Mouse (Mus musculus) hindbrain, embryonic 10.5 days (tissue): Measurements from ENCODE around the gene Kcnh1. TPM values are rescaled to one million over a fixed set of nuclear protein-coding genes. Genes with fewer than 3 reads are reported as not detected.
A peak's percentile ranks its signal among the peaks of the same experiment; 100 is the strongest.

Source experiments
- DNase-seq: peaks from one replicate; pipeline ENCODE4 v3.0.0-alpha.2; 2017; ENCODE audit warnings: low spot score
- H3K27ac ChIP-seq: fragments of 300-500 bp; sonication (generic); 2 replicates; pipeline ENCODE4 v1.5.1; 2016; ENCODE audit warnings: mild to moderate bottlenecking, moderate library complexity
- H3K27me3 ChIP-seq: fragments of 300-500 bp; sonication (generic); 2 replicates; pipeline ENCODE4 v1.6.1; 2016; ENCODE audit warnings: mild to moderate bottlenecking; ENCODE audit not compliant: poor library complexity, insufficient read depth, severe bottlenecking
- H3K36me3 ChIP-seq: fragments of 300-500 bp; sonication (generic); 2 replicates; pipeline ENCODE4 v1.6.1; 2016; ENCODE audit warnings: mild to moderate bottlenecking, moderate library complexity
- H3K4me1 ChIP-seq: fragments of 300-500 bp; sonication (generic); replicated peaks from 2 replicates; pipeline ENCODE4 v1.6.1; 2016; ENCODE audit warnings: mild to moderate bottlenecking
- H3K4me3 ChIP-seq: fragments of 300-500 bp; sonication (generic); 2 replicates; pipeline ENCODE4 v1.5.1; 2016; ENCODE audit warnings: mild to moderate bottlenecking, moderate library complexity
- H3K9me3 ChIP-seq: fragments of 300-500 bp; sonication (generic); 2 replicates; pipeline ENCODE4 v1.6.1; 2016; ENCODE audit warnings: mild to moderate bottlenecking, moderate library complexity
- WGBS: fragments of 180-500 bp; shearing (Covaris S2); methylation state at CpG from one replicate; pipeline ENCODE4 v1.1.7; 2016; 5-methylcytosine and 5-hydroxymethylcytosine counted together
- polyA plus RNA-seq: library from polyadenylated mRNA; unstranded; fragments of >200 nt; fragmentation: Nextera tagmentation; extraction: Ambion mirVana; gene quantifications from 2 replicates; pipeline ENCODE4 v1.2.1, GENCODE M21; 2016

Kcnh1 gene
- polyA plus RNA-seq, 1 experiment from 2014 or later = 0.84 TPM

GRCm38 (mm10) chr1:192284340-192284739 is 93.8 kb downstream of the Kcnh1 start:
- WGBS = 75% methylated on average over 3 of the region's 3 CpGs
- H3K27ac ChIP-seq = no peak overlapping the region

GRCm38 (mm10) chr1:192284950-192285349 is 94.4 kb downstream of the Kcnh1 start:
- no peak overlapping the region for H3K27ac ChIP-seq
- no peaks in the 10 kb centered on the region; the same call in 1 of the 2 replicates for H3K27me3 ChIP-seq
- DNase-seq = no peak
- H3K36me3 ChIP-seq = no peaks in the 10 kb centered on the region
- 75% methylated on average over 3 of the region's 3 CpGs for WGBS
- H3K4me1 ChIP-seq = peaks cover 11% of the 10 kb centered on the region
- no peaks in the 10 kb centered on the region for H3K9me3 ChIP-seq
- no peak overlapping the region for H3K4me3 ChIP-seq

More at GRCm38 (mm10) chr1:192284340-192284739, 93.8 kb downstream of the Kcnh1 start:
- Histone ChIP-seq H3K27me3 (no peaks in the 10 kb centered on the region; the same call in 1 of the 2 replicates), H3K9me3 (no peaks in the 10 kb centered on the region), H3K4me1 (peaks cover 11% of the 10 kb centered on the region), H3K36me3 (no peaks in the 10 kb centered on the region), H3K4me3 (no peak overlapping the region)
- no peak for DNase-seq

- Histone ChIP-seq H3K9me3 (no peaks in the 10 kb centered on the region), H3K4me3 (no peak overlapping the region), H3K27ac (no peak overlapping the region), H3K36me3 (no peaks in the 10 kb centered on the region), H3K27me3 (no peaks in the 10 kb centered on the region; the same call in 1 of the 2 replicates), H3K4me1 (no peaks in the 10 kb centered on the region)
- WGBS = 92% methylated on average over 8 of the region's 8 CpGs
- DNase-seq = no peak
Observed at GRCm38 (mm10) chr1:192288456-192288855, 97.9 kb downstream of the Kcnh1 start.

- Histone ChIP-seq H3K9me3 (no peaks in the 10 kb centered on the region), H3K4me1 (0 out of 2 replicates have a peak, but pooled peaks cover 2% of the 10 kb centered on the region), H3K36me3 (no peaks in the 10 kb centered on the region), H3K27me3 (no peaks in the 10 kb centered on the region), H3K4me3 (no peak overlapping the region), H3K27ac (no peak overlapping the region)
- WGBS = 70% methylated on average over 3 of the region's 3 CpGs
- no peak for DNase-seq
Observed at GRCm38 (mm10) chr1:192291286-192291685, 100.7 kb downstream of the Kcnh1 start.

GRCm38 (mm10) chr1:192293391-192293790 is 102.8 kb downstream of the Kcnh1 start:
- Histone ChIP-seq H3K4me3 (no peak overlapping the region), H3K27ac (no peak overlapping the region), H3K9me3 (no peaks in the 10 kb centered on the region), H3K4me1 (0 out of 2 replicates have a peak, but pooled peaks cover 2% of the 10 kb centered on the region), H3K36me3 (no peaks in the 10 kb centered on the region), H3K27me3 (no peaks in the 10 kb centered on the region)
- peak; percentile 25 for DNase-seq
- 69% methylated on average over 4 of the region's 4 CpGs for WGBS

GRCm38 (mm10) chr1:192293921-192294320 is 103.3 kb downstream of the Kcnh1 start:
- H3K4me3 ChIP-seq = no peak overlapping the region
- no peak overlapping the region for H3K27ac ChIP-seq
- 88% methylated on average over 3 of the region's 3 CpGs for WGBS
- no peaks in the 10 kb centered on the region for H3K36me3 ChIP-seq
- no peaks in the 10 kb centered on the region for H3K9me3 ChIP-seq
- DNase-seq = no peak
- 0 out of 2 replicates have a peak, but pooled peaks cover 2% of the 10 kb centered on the region for H3K4me1 ChIP-seq
- H3K27me3 ChIP-seq = no peaks in the 10 kb centered on the region

GRCm38 (mm10) chr1:192295243-192295860 is 104.8 kb downstream of the Kcnh1 start:
- 82% methylated on average over 11 of the region's 11 CpGs for WGBS

GRCm38 (mm10) chr1:192295902-192296301 is 105.3 kb downstream of the Kcnh1 start:
- no peak overlapping the region for H3K4me3 ChIP-seq
- H3K27me3 ChIP-seq = no peaks in the 10 kb centered on the region
- H3K27ac ChIP-seq = no peak overlapping the region
- 0 out of 2 replicates have a peak, but pooled peaks cover 2% of the 10 kb centered on the region for H3K4me1 ChIP-seq
- DNase-seq = no peak
- H3K36me3 ChIP-seq = no peaks in the 10 kb centered on the region
- no peaks in the 10 kb centered on the region for H3K9me3 ChIP-seq

More at GRCm38 (mm10) chr1:192295243-192295860, 104.8 kb downstream of the Kcnh1 start:
- Histone ChIP-seq H3K4me3 (no peak overlapping the region), H3K36me3 (no peaks in the 10 kb centered on the region), H3K27me3 (no peaks in the 10 kb centered on the region), H3K4me1 (0 out of 2 replicates have a peak, but pooled peaks cover 2% of the 10 kb centered on the region), H3K27ac (no peak overlapping the region), H3K9me3 (no peaks in the 10 kb centered on the region)
- DNase-seq = no peak

- H3K27ac ChIP-seq = no peak overlapping the region
- 83% methylated on average over 5 of the region's 5 CpGs for WGBS
- no peak overlapping the region for H3K4me3 ChIP-seq
- H3K4me1 ChIP-seq = 0 out of 2 replicates have a peak, but pooled peaks cover 2% of the 10 kb centered on the region
- no peaks in the 10 kb centered on the region for H3K9me3 ChIP-seq
- no peaks in the 10 kb centered on the region for H3K27me3 ChIP-seq
- DNase-seq = no peak
- no peaks in the 10 kb centered on the region for H3K36me3 ChIP-seq
Observed at GRCm38 (mm10) chr1:192297481-192298128, 107.0 kb downstream of the Kcnh1 start.

GRCm38 (mm10) chr1:192300417-192300816 is 109.8 kb downstream of the Kcnh1 start:
- peaks cover 6% of the 10 kb centered on the region; the same call in 1 of the 2 replicates for H3K4me1 ChIP-seq
- no peaks in the 10 kb centered on the region for H3K36me3 ChIP-seq
- no peak for DNase-seq
- no peak overlapping the region for H3K4me3 ChIP-seq
- H3K27ac ChIP-seq = no peak overlapping the region
- no peaks in the 10 kb centered on the region for H3K9me3 ChIP-seq
- WGBS = 89% methylated on average over 7 of the region's 7 CpGs
- H3K27me3 ChIP-seq = no peaks in the 10 kb centered on the region

GRCm38 (mm10) chr1:192303615-192304014 is 113.0 kb downstream of the Kcnh1 start:
- H3K27me3 ChIP-seq = no peaks in the 10 kb centered on the region
- no peaks in the 10 kb centered on the region for H3K9me3 ChIP-seq
- H3K27ac ChIP-seq = no peak overlapping the region
- no peaks in the 10 kb centered on the region for H3K36me3 ChIP-seq
- H3K4me1 ChIP-seq = peaks cover 3% of the 10 kb centered on the region; the same call in 1 of the 2 replicates
- no peak overlapping the region for H3K4me3 ChIP-seq
- WGBS = 85% methylated on average over 2 of the region's 2 CpGs
- DNase-seq = no peak

GRCm38 (mm10) chr1:192305155-192305554 is 114.6 kb downstream of the Kcnh1 start:
- WGBS = 92% methylated on average over 1 of the region's 1 CpGs
- Histone ChIP-seq H3K4me3 (no peak overlapping the region), H3K36me3 (no peaks in the 10 kb centered on the region), H3K27ac (no peak overlapping the region), H3K4me1 (peaks cover 3% of the 10 kb centered on the region; the same call in 1 of the 2 replicates), H3K9me3 (no peaks in the 10 kb centered on the region), H3K27me3 (no peaks in the 10 kb centered on the region)
- DNase-seq = no peak

- Histone ChIP-seq H3K4me3 (no peak overlapping the region), H3K27ac (no peak overlapping the region), H3K9me3 (no peaks in the 10 kb centered on the region), H3K36me3 (no peaks in the 10 kb centered on the region), H3K4me1 (peaks cover 7% of the 10 kb centered on the region; the same call in 1 of the 2 replicates), H3K27me3 (no peaks in the 10 kb centered on the region)
- DNase-seq = no peak
Observed at GRCm38 (mm10) chr1:192307055-192307454, 116.5 kb downstream of the Kcnh1 start.
